Mouse (Mus musculus) CH12.LX (cell line): ENCODE results near the gene AU015836. TPM values are rescaled to one million over a fixed set of nuclear protein-coding genes. Genes with fewer than 3 reads are reported as not detected.

Experiments
- DNase-seq: peaks from one replicate; pipeline ENCODE4 v3.0.0-alpha.2; 2013; ENCODE audit errors: extremely low read depth
- H3K27ac ChIP-seq: 2 replicates; pipeline ENCODE4 v1.5.1; 2012; ENCODE audit warnings: low read depth, mild to moderate bottlenecking, control low read depth, moderate library complexity; ENCODE audit not compliant: insufficient read depth
- H3K27me3 ChIP-seq: replicated peaks from 2 replicates; pipeline ENCODE3; 2012; ENCODE audit warnings: inconsistent platforms
- H3K36me3 ChIP-seq, 2 experiments: replicated peaks in 1 of 2; 2 replicates each; pipeline versions ENCODE3 to v1.6.1; 2012; ENCODE audit warnings: inconsistent platforms in 1 of 2, low read length in 1 of 2, mild to moderate bottlenecking in 1 of 2, mixed read lengths in 1 of 2, moderate library complexity in 1 of 2; ENCODE audit not compliant: control insufficient read depth in 1 of 2, insufficient read depth in 1 of 2
- H3K4me1 ChIP-seq, 2 experiments: 2 replicates each; pipeline ENCODE4 v1.6.1; 2012; ENCODE audit warnings: inconsistent platforms in 1 of 2, moderate library complexity in 1 of 2; ENCODE audit not compliant: insufficient read depth in 2 of 2, control insufficient read depth in 1 of 2
- H3K4me2 ChIP-seq: 2 replicates; pipeline ENCODE4 v1.6.1; 2012; ENCODE audit warnings: low read depth, mild to moderate bottlenecking, control low read depth; ENCODE audit not compliant: poor library complexity, insufficient read depth, severe bottlenecking
- H3K4me3 ChIP-seq, 3 experiments: fragments of 150-350 bp in 1 of 3; sonication (generic) in 1 of 3; replicated peaks in 1 of 3; 2 replicates each; pipeline versions ENCODE3 to v1.5.1; 2011 to 2012; ENCODE audit warnings: low read depth in 2 of 3, low read length in 2 of 3, mild to moderate bottlenecking in 2 of 3, moderate library complexity in 2 of 3, control low read depth in 1 of 3, improper control_type of control experiment in 1 of 3, inconsistent platforms in 1 of 3, mixed read lengths in 1 of 3; ENCODE audit not compliant: poor library complexity in 1 of 3
- H3K79me2 ChIP-seq: replicated peaks from 2 replicates; pipeline ENCODE4 v1.6.1; 2012; ENCODE audit warnings: mild to moderate bottlenecking, moderate library complexity; ENCODE audit not compliant: control insufficient read depth, poor library complexity, insufficient read depth, severe bottlenecking; ENCODE audit errors: extremely low read depth
- H3K9ac ChIP-seq: 2 replicates; pipeline ENCODE4 v1.6.1; 2012; ENCODE audit warnings: low read depth, mild to moderate bottlenecking, control low read depth, moderate library complexity; ENCODE audit not compliant: insufficient read depth
- H3K9me3 ChIP-seq: replicated peaks from 2 replicates; pipeline ENCODE3; 2012; ENCODE audit warnings: low read length, inconsistent platforms, mixed read lengths
- CHD1 ChIP-seq: IDR thresholded peaks from 2 replicates; pipeline ENCODE4 v1.6.1; 2012; ENCODE audit warnings: low read depth, low read length, improper control_type of control experiment, inconsistent platforms
- E2F4 ChIP-seq: IDR thresholded peaks from 2 replicates; pipeline ENCODE4 v1.6.1; 2011; ENCODE audit warnings: low read depth, low read length, improper control_type of control experiment; ENCODE audit not compliant: insufficient replicate concordance
- ELF1 ChIP-seq: IDR thresholded peaks from 2 replicates; pipeline ENCODE4 v1.6.1; 2014; ENCODE audit warnings: low read depth, mild to moderate bottlenecking, inconsistent platforms, low read length, improper control_type of control experiment
- EP300 ChIP-seq: IDR thresholded peaks from 2 replicates; pipeline ENCODE4 v1.6.1; 2011; ENCODE audit warnings: low read length, improper control_type of control experiment
- IRF4 ChIP-seq: IDR thresholded peaks from 2 replicates; pipeline ENCODE4 v1.6.1; 2014; ENCODE audit warnings: low read depth, mild to moderate bottlenecking, inconsistent platforms, low read length, improper control_type of control experiment
- JUND ChIP-seq: conservative IDR thresholded peaks from 2 replicates; pipeline ENCODE4 v1.6.1; 2011; ENCODE audit warnings: low read depth, low read length, improper control_type of control experiment
- MAX ChIP-seq: IDR thresholded peaks from 2 replicates; pipeline ENCODE4 v1.6.1; 2011; ENCODE audit warnings: low read length, improper control_type of control experiment
- MEF2A ChIP-seq: IDR thresholded peaks from 2 replicates; pipeline ENCODE4 v1.6.1; 2014; ENCODE audit warnings: low read depth, mild to moderate bottlenecking, inconsistent platforms, low read length, improper control_type of control experiment, borderline replicate concordance
- MXI1 ChIP-seq: IDR thresholded peaks from 2 replicates; pipeline ENCODE4 v1.6.1; 2011; ENCODE audit warnings: mild to moderate bottlenecking, low read depth, low read length, improper control_type of control experiment
- MYC ChIP-seq: IDR thresholded peaks from 2 replicates; pipeline ENCODE4 v1.6.1; 2011; ENCODE audit warnings: low read depth, mild to moderate bottlenecking, improper control_type of control experiment, low read length
- NRF1 ChIP-seq: IDR thresholded peaks from 2 replicates; pipeline ENCODE4 v1.6.1; 2014; ENCODE audit warnings: low read depth, mild to moderate bottlenecking, inconsistent platforms, low read length, improper control_type of control experiment, moderate library complexity
- POLR2A ChIP-seq: IDR thresholded peaks from 2 replicates; pipeline ENCODE4 v1.6.1; 2011; ENCODE audit warnings: low read depth, mild to moderate bottlenecking, improper control_type of control experiment, low read length
- RCOR1 ChIP-seq: conservative IDR thresholded peaks from 2 replicates; pipeline ENCODE4 v1.6.1; 2012; ENCODE audit warnings: low read depth, mild to moderate bottlenecking, inconsistent platforms, low read length, improper control_type of control experiment
- TCF12 ChIP-seq: IDR thresholded peaks from 2 replicates; pipeline ENCODE4 v1.6.1; 2014; ENCODE audit warnings: low read depth, mild to moderate bottlenecking, inconsistent platforms, low read length, improper control_type of control experiment
- USF1 ChIP-seq: IDR thresholded peaks from 2 replicates; pipeline ENCODE4 v1.6.1; 2014; ENCODE audit warnings: low read depth, mild to moderate bottlenecking, inconsistent platforms, low read length, improper control_type of control experiment
- USF2 ChIP-seq: conservative IDR thresholded peaks from 2 replicates; pipeline ENCODE4 v1.6.1; 2011; ENCODE audit warnings: low read depth, low read length, improper control_type of control experiment
- ZC3H11A ChIP-seq: IDR thresholded peaks from 2 replicates; pipeline ENCODE4 v1.6.1; 2012; ENCODE audit warnings: low read depth, mild to moderate bottlenecking, inconsistent platforms, low read length, improper control_type of control experiment
- ZKSCAN1 ChIP-seq: IDR thresholded peaks from 2 replicates; pipeline ENCODE4 v1.6.1; 2012; ENCODE audit warnings: low read depth, inconsistent platforms, low read length, improper control_type of control experiment, borderline replicate concordance
- ZMIZ1 ChIP-seq: IDR thresholded peaks from 2 replicates; pipeline ENCODE4 v1.6.1; 2012; ENCODE audit warnings: low read depth, mild to moderate bottlenecking, inconsistent platforms, low read length, improper control_type of control experiment
- dilution Hi-C: fragments of 300-500 bp; cut with MboI; formaldehyde crosslinking; loops from 2 replicates; pipeline ENCODE4 v1.14.3; 2020; ENCODE audit warnings: low sequenced_read_pairs; ENCODE audit not compliant: extremely low pct_unique_long_range_greater_than_20kb, extremely low pct_ligation_motif_present
- in situ Hi-C: fragments of 300-500 bp; cut with MboI; formaldehyde crosslinking; loops from 3 replicates; pipeline ENCODE4 v1.14.3; 2019; ENCODE audit warnings: low sequenced_read_pairs, low pct_ligation_motif_present, low pct_unique_long_range_greater_than_20kb, mixed read lengths
- polyA plus RNA-seq: library from polyadenylated mRNA; unstranded; fragments of >175 nt; gene quantifications from 2 replicates; pipeline ENCODE4 v1.2.1, GENCODE M21; 2012; ENCODE audit warnings: low read depth; ENCODE audit not compliant: insufficient read length
- total RNA-seq, 2 experiments: library from RNA; depleted of rRNA; stranded (reverse); fragments of 300-350 nt in 1 of 2; fragments of >200 nt in 1 of 2; gene quantifications; 2 replicates each; pipeline ENCODE4 v1.2.3; 2012 to 2014

The AU015836 gene
- total and polyA plus RNA-seq, 3 experiments = not detected

- in situ Hi-C loops = no loop called here
- TF ChIP-seq MEF2A (no peak), EP300 (no peak), ZKSCAN1 (no peak), RCOR1 (no peak), IRF4 (no peak), ELF1 (no peak), USF1 (no peak), NRF1 (no peak), JUND (no peak), CHD1 (no peak), MXI1 (no peak), TCF12 (no peak)
- dilution Hi-C loops = no loop called here
- no peak overlapping the region for H3K4me2 ChIP-seq
- no peak overlapping the region for H3K9ac ChIP-seq
- no peak overlapping the region for H3K4me3 ChIP-seq
- no peaks in the 10 kb centered on the region for H3K79me2 ChIP-seq
- no peaks in the 10 kb centered on the region for H3K27me3 ChIP-seq
- no peaks in the 10 kb centered on the region for H3K4me1 ChIP-seq
- no peak for DNase-seq
- no peaks in the 10 kb centered on the region for H3K9me3 ChIP-seq
- no peaks in the 10 kb centered on the region for H3K36me3 ChIP-seq
- no peak overlapping the region for H3K27ac ChIP-seq
Observed at GRCm38 (mm10) chrX:94006991-94007390, 38.5 kb downstream of the AU015836 start.

- no peak for DNase-seq
- Histone ChIP-seq H3K4me1 (no peaks in the 10 kb centered on the region), H3K4me2 (no peak overlapping the region), H3K36me3 (no peaks in the 10 kb centered on the region), H3K9me3 (no peaks in the 10 kb centered on the region), H3K27ac (no peak overlapping the region), H3K4me3 (no peak overlapping the region), H3K9ac (no peak overlapping the region), H3K79me2 (no peaks in the 10 kb centered on the region), H3K27me3 (no peaks in the 10 kb centered on the region)
- TF ChIP-seq IRF4 (no peak), E2F4 (no peak), ELF1 (no peak)
- in situ Hi-C loops (no loop called here), dilution Hi-C loops (no loop called here)
Observed at GRCm38 (mm10) chrX:94009442-94009841, 41.0 kb downstream of the AU015836 start.

DNA sequence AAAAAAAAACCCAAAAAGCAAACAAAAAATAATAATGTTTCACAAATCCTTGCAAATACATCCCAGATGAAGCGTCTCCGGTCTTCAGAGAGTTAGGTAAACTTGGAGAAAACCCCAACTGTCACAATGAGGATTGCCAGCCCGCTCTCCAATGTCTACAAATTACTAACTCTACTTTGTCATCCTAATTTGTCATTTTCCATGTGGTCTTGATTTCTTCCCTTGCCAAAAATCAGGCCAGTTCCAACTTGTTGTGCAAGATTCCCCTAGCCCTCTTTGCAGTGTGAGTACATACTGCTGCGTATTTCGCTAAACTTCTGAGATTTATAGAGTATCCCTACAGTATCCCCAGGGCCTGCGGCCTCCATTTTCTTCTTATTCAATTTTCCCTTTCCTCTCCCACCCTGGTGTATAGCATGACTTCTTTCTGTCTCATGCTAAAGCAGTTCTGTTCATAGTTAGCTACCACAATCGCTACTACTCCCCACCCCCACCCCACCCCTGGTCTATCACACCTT, 43.3 kb downstream of the AU015836 start:
- H3K36me3 ChIP-seq = no peaks in the 10 kb centered on the region
- no peak for DNase-seq
- no peak overlapping the region for H3K27ac ChIP-seq
- H3K4me3 ChIP-seq = no peak overlapping the region
- no peaks in the 10 kb centered on the region for H3K27me3 ChIP-seq
- no peak overlapping the region for H3K9ac ChIP-seq
- no peak overlapping the region for H3K4me2 ChIP-seq
- dilution Hi-C loops (no loop called here), in situ Hi-C loops (no loop called here)
- no peaks in the 10 kb centered on the region for H3K79me2 ChIP-seq
- H3K4me1 ChIP-seq = no peaks in the 10 kb centered on the region
- TF ChIP-seq ZC3H11A (no peak), USF2 (no peak), RCOR1 (no peak), JUND (no peak), EP300 (no peak), ZMIZ1 (no peak), IRF4 (no peak), POLR2A (no peak), MAX (no peak), MYC (no peak)
- no peaks in the 10 kb centered on the region for H3K9me3 ChIP-seq
